Mouse (Mus musculus) forebrain, embryonic 13.5 days (tissue): ENCODE results near the gene Dnase1l2. TPM values are rescaled to one million over a fixed set of nuclear protein-coding genes. Genes with fewer than 3 reads are reported as not detected.
A peak's percentile ranks its signal among the peaks of the same experiment; 100 is the strongest.

Experiments
- ATAC-seq: fragments of 200-750 bp; cut with Nextera tagmentation; 2 replicates; pipeline ENCODE4 v1.8.0; 2017
- H3K27ac ChIP-seq: fragments of 300-500 bp; sonication (generic); 2 replicates; pipeline ENCODE4 v1.5.1; 2015; ENCODE audit warnings: inconsistent platforms, mild to moderate bottlenecking, moderate library complexity
- H3K27me3 ChIP-seq: fragments of 300-500 bp; sonication (generic); 2 replicates; pipeline ENCODE4 v1.6.1; 2015; ENCODE audit warnings: mild to moderate bottlenecking, inconsistent platforms
- H3K36me3 ChIP-seq: fragments of 300-500 bp; sonication (generic); 2 replicates; pipeline ENCODE4 v1.6.1; 2015; ENCODE audit warnings: mild to moderate bottlenecking, inconsistent platforms; ENCODE audit not compliant: poor library complexity, severe bottlenecking
- H3K4me1 ChIP-seq: fragments of 300-500 bp; sonication (generic); 2 replicates; pipeline ENCODE4 v1.6.1; 2015; ENCODE audit warnings: inconsistent platforms
- H3K4me2 ChIP-seq: fragments of 300-500 bp; sonication (generic); 2 replicates; pipeline ENCODE4 v1.6.1; 2015; ENCODE audit warnings: inconsistent platforms, mild to moderate bottlenecking, moderate library complexity
- H3K4me3 ChIP-seq: fragments of 300-500 bp; sonication (generic); 2 replicates; pipeline ENCODE4 v1.5.1; 2015; ENCODE audit warnings: mild to moderate bottlenecking, inconsistent platforms
- H3K9ac ChIP-seq: fragments of 300-500 bp; sonication (generic); 2 replicates; pipeline ENCODE4 v1.6.1; 2015; ENCODE audit warnings: mild to moderate bottlenecking, inconsistent platforms
- H3K9me3 ChIP-seq: fragments of 300-500 bp; sonication (generic); replicated peaks from 2 replicates; pipeline ENCODE4 v1.6.1; 2016; ENCODE audit warnings: inconsistent platforms
- WGBS: fragments of 180-500 bp; shearing (Covaris S2); methylation state at CpG from one replicate; pipeline ENCODE4 v1.1.7; 2015; 5-methylcytosine and 5-hydroxymethylcytosine counted together
- polyA plus RNA-seq: library from polyadenylated mRNA; unstranded; fragments of >200 nt; fragmentation: Nextera tagmentation; extraction: Ambion mirVana; gene quantifications from 2 replicates; pipeline ENCODE4 v1.2.1, GENCODE M21; 2015

Gene Dnase1l2
- polyA plus RNA-seq, 1 experiment from 2014 or later, result 4.4 TPM

- peak; percentile 95 for ATAC-seq
- H3K27me3 ChIP-seq, result no peaks in the 10 kb centered on the region
- peaks cover 14% of the 10 kb centered on the region for H3K4me1 ChIP-seq
- peaks cover 40% of the 10 kb centered on the region for H3K36me3 ChIP-seq
- WGBS, result 0% methylated on average over 45 of the region's 48 CpGs
- peak within 1 kb of the TSS; percentile 85 for H3K9ac ChIP-seq
- H3K4me2 ChIP-seq, result peak within 1 kb of the TSS; percentile 65
- H3K4me3 ChIP-seq, result peak within 1 kb of the TSS; percentile 79
- H3K9me3 ChIP-seq, result no peaks in the 10 kb centered on the region
- peak within 1 kb of the TSS; percentile 96 for H3K27ac ChIP-seq
These were observed 35.9 kb upstream of the Dnase1l2 start, which contains the start of gene Mlst8 for GRCm38 (mm10) chr17:24478663-24479380. Gene Mlst8, minus strand, starts transcription at chr17:24479078.

DNA sequence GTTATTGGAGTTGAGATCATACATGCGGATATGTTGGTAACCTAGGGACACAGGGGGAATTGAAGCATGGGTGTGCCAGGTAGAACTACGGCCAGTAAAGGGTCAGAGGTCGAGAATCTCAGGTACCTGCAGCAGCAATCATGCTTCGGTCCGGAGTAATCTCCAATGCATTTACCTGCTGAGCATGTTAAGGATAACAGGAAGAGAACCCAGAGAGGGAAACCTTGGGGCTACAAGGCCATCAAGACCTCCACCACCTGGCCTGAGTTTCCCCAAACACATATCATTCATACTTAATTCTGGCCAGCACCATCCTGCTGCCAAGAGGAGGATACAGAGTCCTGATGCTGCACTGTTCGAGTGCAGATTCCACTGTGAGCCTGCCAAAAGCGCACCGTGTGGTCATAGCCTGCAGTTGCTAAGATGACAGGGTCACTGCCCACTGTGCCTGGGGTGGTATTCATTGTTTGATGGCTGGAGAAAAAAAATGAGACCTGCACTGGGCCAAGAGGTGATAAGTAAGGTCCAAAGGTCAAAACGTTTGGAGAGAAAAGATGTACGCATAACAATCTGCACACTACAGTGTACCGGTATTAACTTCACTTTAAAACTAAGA lies 35.2 kb upstream of the Dnase1l2 start:
- no peaks in the 10 kb centered on the region for H3K9me3 ChIP-seq
- ATAC-seq, result peak; percentile 33; the same call in 1 of the 2 replicates
- H3K4me1 ChIP-seq, result peaks cover 15% of the 10 kb centered on the region
- H3K36me3 ChIP-seq, result peaks cover 47% of the 10 kb centered on the region
- peak overlapping the region; percentile 65 for H3K4me2 ChIP-seq
- peak overlapping the region; percentile 85 for H3K9ac ChIP-seq
- H3K4me3 ChIP-seq, result peak overlapping the region; percentile 79
- WGBS, result 48% methylated on average over 11 of the region's 11 CpGs
- H3K27me3 ChIP-seq, result no peaks in the 10 kb centered on the region
- no peak overlapping the region; the same call in 1 of the 2 replicates for H3K27ac ChIP-seq

DNA sequence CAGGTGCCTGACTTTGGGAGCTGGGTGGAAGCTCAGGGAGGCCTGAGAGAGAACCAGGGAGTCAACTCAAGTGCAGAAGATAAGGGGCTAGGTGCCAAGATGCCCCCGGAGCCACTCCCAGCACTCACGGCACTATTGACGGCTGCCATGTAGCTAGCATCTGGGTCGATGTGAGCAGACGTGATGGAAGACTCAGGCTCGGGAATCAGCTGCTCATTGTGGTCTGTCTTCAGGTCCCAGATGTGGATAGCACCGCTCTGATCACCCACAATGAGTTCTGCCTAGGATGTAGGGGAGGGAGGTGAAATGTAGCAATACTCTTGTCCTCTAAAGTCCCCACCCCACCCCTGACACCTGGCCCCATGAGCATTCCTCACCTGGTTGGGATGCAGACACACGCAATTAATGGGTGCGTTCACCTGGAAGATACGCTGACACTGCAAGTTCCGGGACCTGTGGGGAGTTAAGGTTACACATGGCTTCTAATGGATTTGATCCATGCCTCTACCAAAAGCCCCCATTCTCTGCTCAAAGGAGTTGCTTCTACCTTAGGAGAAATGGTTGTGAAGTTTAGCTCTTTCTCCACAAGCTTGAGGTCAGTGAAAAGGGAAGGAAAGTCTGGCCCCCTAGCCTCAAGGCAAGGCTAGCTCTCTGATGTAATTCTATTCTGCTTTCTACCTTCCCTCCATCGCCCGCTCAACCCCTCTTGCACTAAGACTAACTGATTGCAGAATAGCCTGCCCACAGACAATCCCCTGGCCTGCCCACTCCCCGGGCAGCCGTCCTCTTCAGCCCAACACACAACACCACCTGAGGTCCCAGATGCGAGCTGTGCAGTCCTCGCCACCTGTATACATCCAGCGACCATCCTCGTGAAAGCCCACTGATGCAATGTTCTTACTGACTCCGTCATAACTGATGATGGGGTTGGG lies 34.4 kb upstream of the Dnase1l2 start:
- WGBS, result 93% methylated on average over 20 of the region's 20 CpGs
- Histone ChIP-seq H3K36me3 (peaks cover 55% of the 10 kb centered on the region), H3K27me3 (no peaks in the 10 kb centered on the region), H3K4me2 (peak overlapping the region; percentile 65), H3K4me1 (peaks cover 23% of the 10 kb centered on the region), H3K4me3 (no peak overlapping the region), H3K9ac (peak overlapping the region; percentile 85), H3K9me3 (no peaks in the 10 kb centered on the region), H3K27ac (no peak overlapping the region)
- no peak for ATAC-seq

DNA sequence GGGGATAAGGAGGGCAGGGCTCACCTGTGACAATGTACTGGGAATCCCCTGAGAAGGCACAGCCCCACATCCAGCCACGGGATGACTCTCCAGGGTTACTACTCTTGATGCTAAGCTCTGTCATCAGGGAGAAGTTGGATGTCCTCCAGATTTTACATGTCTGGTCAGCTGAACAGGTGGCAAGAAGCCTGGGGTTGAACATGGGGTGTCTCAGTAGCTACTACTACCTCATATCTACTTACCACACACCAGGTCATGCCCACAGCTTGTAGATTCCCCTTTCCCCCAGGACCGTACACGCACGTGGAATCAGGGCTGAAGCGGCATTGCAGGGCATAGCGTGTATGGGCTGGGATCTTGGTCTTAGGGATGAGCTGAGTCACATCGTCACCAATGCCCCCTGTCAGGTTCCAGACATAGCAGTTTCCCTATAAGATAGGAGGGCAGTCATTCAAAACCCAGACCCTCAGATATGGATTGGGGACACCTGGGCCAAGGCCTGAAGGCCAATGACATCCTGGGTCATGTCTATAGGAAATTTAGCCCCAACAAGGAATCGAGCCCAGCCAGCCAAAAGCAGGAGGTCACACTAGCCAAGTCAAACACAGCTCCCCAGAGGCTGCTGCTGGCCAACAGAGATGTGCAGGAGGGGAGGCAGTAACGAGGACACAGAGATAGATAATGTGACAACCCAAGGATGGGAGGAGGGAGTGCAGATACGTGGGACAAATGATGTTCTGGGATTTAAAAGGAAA lies 33.3 kb upstream of the Dnase1l2 start:
- no peaks in the 10 kb centered on the region for H3K9me3 ChIP-seq
- no peak overlapping the region for H3K27ac ChIP-seq
- peaks cover 56% of the 10 kb centered on the region for H3K36me3 ChIP-seq
- no peak overlapping the region for H3K4me2 ChIP-seq
- H3K27me3 ChIP-seq, result no peaks in the 10 kb centered on the region
- ATAC-seq, result no peak
- H3K4me1 ChIP-seq, result peaks cover 34% of the 10 kb centered on the region
- WGBS, result 92% methylated on average over 10 of the region's 10 CpGs
- no peak overlapping the region for H3K4me3 ChIP-seq
- H3K9ac ChIP-seq, result no peak overlapping the region; the same call in 1 of the 2 replicates

DNA sequence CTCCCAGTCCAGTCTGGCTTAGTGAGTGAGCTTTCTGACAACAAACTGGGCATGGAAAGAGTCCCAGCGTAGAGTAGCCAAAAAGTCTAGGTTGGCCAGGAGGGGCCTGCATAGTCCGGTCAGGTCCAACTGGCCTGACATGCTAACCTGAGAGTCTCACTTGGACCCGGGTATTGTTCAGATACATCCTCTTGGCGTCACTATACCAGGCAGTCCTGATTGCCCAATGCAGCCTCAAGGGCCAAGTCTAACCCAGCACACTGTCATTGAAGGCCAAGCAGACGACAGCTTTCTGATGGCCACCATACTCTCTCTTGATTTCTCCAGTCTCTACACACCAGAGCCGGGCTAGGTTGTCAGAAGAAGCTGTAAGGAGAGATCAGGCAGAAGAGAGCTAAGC lies 32.7 kb upstream of the Dnase1l2 start:
- Histone ChIP-seq H3K36me3 (peaks cover 56% of the 10 kb centered on the region), H3K27ac (no peak overlapping the region), H3K4me3 (no peak overlapping the region), H3K4me1 (peaks cover 40% of the 10 kb centered on the region), H3K4me2 (no peak overlapping the region), H3K27me3 (no peaks in the 10 kb centered on the region), H3K9ac (no peak overlapping the region), H3K9me3 (no peaks in the 10 kb centered on the region)
- ATAC-seq, result no peak
- 91% methylated on average over 6 of the region's 6 CpGs for WGBS

GRCm38 (mm10) chr17:24474557-24474956 lies 31.7 kb upstream of the Dnase1l2 start:
- no peaks in the 10 kb centered on the region for H3K27me3 ChIP-seq
- H3K27ac ChIP-seq, result no peak overlapping the region; the same call in 1 of the 2 replicates
- H3K9me3 ChIP-seq, result no peaks in the 10 kb centered on the region
- H3K4me1 ChIP-seq, result peaks cover 38% of the 10 kb centered on the region
- H3K36me3 ChIP-seq, result peaks cover 56% of the 10 kb centered on the region
- 86% methylated on average over 5 of the region's 5 CpGs for WGBS
- no peak for ATAC-seq
- H3K4me2 ChIP-seq, result no peak overlapping the region
- no peak overlapping the region for H3K9ac ChIP-seq
- no peak overlapping the region for H3K4me3 ChIP-seq

DNA sequence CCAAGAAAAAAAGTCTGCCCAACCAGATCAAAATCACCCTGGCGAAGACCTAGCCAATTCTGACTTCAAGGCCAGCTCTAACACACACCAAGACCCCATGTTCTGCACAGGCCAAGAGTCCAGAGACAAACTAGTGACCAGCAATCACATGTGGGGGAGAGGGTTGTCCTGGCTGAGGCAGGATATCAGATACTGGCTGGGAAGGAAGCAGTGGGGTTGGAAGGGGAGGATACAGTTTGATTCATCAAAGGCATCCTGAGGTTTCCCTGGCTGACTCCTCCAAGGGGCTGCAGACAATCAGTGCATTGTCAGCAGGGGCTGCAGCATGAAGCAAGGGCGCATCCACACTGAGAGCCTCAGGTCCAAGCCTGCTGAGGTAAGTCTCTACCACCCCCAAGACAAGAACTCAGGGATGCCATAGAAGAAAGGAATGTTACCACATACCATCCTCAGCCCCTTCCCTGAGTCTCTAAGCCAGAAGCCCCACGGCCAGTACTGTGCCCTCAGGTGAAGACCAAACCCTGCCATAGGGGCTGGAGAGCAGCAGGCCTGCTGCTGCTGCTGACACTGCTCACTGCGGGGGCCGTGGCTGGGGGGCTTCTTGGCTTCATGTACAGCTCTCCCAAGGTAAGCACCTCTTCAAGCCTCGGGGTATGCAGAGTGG lies 30.8 kb upstream of the Dnase1l2 start, which contains the start of gene Bricd5:
Gene Bricd5 (plus strand): TSS at position 273 of the 664 bp plus-strand sequence.
- Histone ChIP-seq H3K9me3 (no peaks in the 10 kb centered on the region), H3K4me3 (no peak within 1 kb of the TSS), H3K27me3 (no peaks in the 10 kb centered on the region), H3K4me2 (peak within 1 kb of the TSS; percentile 99), H3K27ac (no peak within 1 kb of the TSS; the same call in 1 of the 2 replicates), H3K36me3 (peaks cover 56% of the 10 kb centered on the region), H3K9ac (peak within 1 kb of the TSS; percentile 12; the same call in 1 of the 2 replicates), H3K4me1 (peaks cover 38% of the 10 kb centered on the region)
- ATAC-seq, result no peak
- 82% methylated on average over 6 of the region's 6 CpGs for WGBS

GRCm38 (mm10) chr17:24472512-24472911 lies 29.6 kb upstream of the Dnase1l2 start:
- Histone ChIP-seq H3K4me3 (peak overlapping the region; percentile 91; the same call in 1 of the 2 replicates), H3K9ac (peak overlapping the region; percentile 95; the same call in 1 of the 2 replicates), H3K4me2 (peak overlapping the region; percentile 99), H3K27ac (no peak overlapping the region), H3K9me3 (no peaks in the 10 kb centered on the region), H3K27me3 (no peaks in the 10 kb centered on the region), H3K36me3 (peaks cover 53% of the 10 kb centered on the region), H3K4me1 (peaks cover 28% of the 10 kb centered on the region)
- ATAC-seq, result no peak
- WGBS, result 83% methylated on average over 4 of the region's 4 CpGs

- peak overlapping the region; percentile 85 for H3K27ac ChIP-seq
- peak; percentile 12; the same call in 1 of the 2 replicates for ATAC-seq
- peaks cover 37% of the 10 kb centered on the region for H3K36me3 ChIP-seq
- 1% methylated on average over 68 of the region's 68 CpGs for WGBS
- H3K4me3 ChIP-seq, result peak overlapping the region; percentile 91
- H3K9ac ChIP-seq, result peak overlapping the region; percentile 95
- H3K9me3 ChIP-seq, result no peaks in the 10 kb centered on the region
- peaks cover 26% of the 10 kb centered on the region for H3K4me1 ChIP-seq
- peak overlapping the region; percentile 99 for H3K4me2 ChIP-seq
- H3K27me3 ChIP-seq, result no peaks in the 10 kb centered on the region
These were observed 28.0 kb upstream of the Dnase1l2 start for GRCm38 (mm10) chr17:24470701-24471527.

DNA sequence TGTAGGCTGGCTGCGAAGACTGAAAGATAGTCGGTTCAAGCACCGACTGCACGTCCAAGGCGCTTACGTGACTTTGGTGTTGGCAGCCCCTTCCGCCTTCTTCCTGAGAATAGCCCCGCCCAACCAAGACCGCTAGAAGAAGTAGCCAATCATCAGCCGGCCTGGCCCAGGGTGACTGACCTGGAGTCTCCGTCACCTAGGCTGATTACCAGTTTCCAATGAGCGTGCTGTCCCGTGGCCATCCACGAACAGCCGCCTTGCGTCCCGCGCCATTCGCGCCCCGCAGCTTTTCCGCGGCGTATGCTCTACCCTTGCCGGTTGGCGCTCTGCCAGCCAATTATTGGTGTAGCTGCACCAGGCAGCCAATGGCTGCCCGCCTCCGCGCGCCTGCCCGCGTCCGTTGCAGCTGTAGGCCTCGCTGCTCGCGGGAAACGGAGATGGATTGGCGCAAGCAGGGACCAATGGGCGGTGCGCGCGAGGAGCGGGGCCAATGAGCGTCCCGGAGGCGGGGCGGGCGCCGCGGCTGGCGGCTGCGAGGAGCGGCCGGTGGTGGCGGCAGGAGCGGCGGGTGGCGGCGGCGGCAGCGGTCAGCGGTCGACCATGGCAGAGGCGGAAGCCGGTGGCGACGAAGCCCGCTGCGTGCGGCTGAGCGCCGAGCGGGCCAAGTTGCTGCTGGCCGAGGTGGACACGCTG lies 27.2 kb upstream of the Dnase1l2 start, which contains the start of the genes E4f1 and Pgp:
Gene E4f1 (minus strand): TSS at position 404 of the 693 bp plus-strand sequence.
Gene Pgp (plus strand): TSS at position 483 of the 693 bp plus-strand sequence.
- H3K4me3 ChIP-seq, result peak within 1 kb of the TSS; percentile 91
- H3K9ac ChIP-seq, result peak within 1 kb of the TSS; percentile 95
- peaks cover 26% of the 10 kb centered on the region for H3K4me1 ChIP-seq
- no peaks in the 10 kb centered on the region for H3K27me3 ChIP-seq
- H3K4me2 ChIP-seq, result peak within 1 kb of the TSS; percentile 99
- WGBS, result under 1% methylated on average over 75 of the region's 75 CpGs
- H3K27ac ChIP-seq, result peak within 1 kb of the TSS; percentile 85
- peaks cover 28% of the 10 kb centered on the region for H3K36me3 ChIP-seq
- no peaks in the 10 kb centered on the region for H3K9me3 ChIP-seq
- peak; percentile 99 for ATAC-seq
